Mouse (Mus musculus): ENCODE results near the gene Ablim1. TPM values are rescaled to one million over a fixed set of nuclear protein-coding genes. Genes with fewer than 3 reads are reported as not detected.

The Ablim1 gene
- polyA plus RNA-seq, 1 experiment from 2014 or later = 46.9 TPM

GRCm38 (mm10) chr19:57264296-57264947 lies 50.3 kb downstream of the Ablim1 start:
- ATAC-seq (ENCODE audit: insufficient number of reproducible peaks, insufficient read depth, low FRiP score, low read depth) = no peak
- 24% methylated on average over 15 of the region's 15 CpGs for WGBS
- peak overlapping the region; percentile 42 to 64 for H3K27ac ChIP-seq (replicated peaks in 1 of 2; ENCODE audit: control insufficient read depth in 1 of 2, insufficient read depth in 1 of 2, low read depth in 2 of 2, low read length in 2 of 2)

GRCm38 (mm10) chr19:57257801-57258200 lies 56.9 kb downstream of the Ablim1 start:
- no peak overlapping the region for H3K27ac ChIP-seq (replicated peaks in 1 of 2; ENCODE audit: control insufficient read depth in 1 of 2, insufficient read depth in 1 of 2, low read depth in 2 of 2, low read length in 2 of 2)
- no peak overlapping the region for H3K4me2 ChIP-seq (ENCODE audit: low read length)
- no peak for ATAC-seq (ENCODE audit: insufficient number of reproducible peaks, insufficient read depth, low FRiP score, low read depth)
- no peaks in the 10 kb centered on the region for H3K9me3 ChIP-seq (ENCODE audit: control insufficient read depth, low read length)
- no peaks in the 10 kb centered on the region for H3K36me3 ChIP-seq (ENCODE audit: control insufficient read depth, insufficient read depth, low read length)
- no peak overlapping the region for H3K9ac ChIP-seq (ENCODE audit: low read length)
- no peak overlapping the region for H3K4me3 ChIP-seq (ENCODE audit: control insufficient read depth in 1 of 2, insufficient read depth in 1 of 2, low read depth in 1 of 2, low read length in 2 of 2)
- no peaks in the 10 kb centered on the region for H3K27me3 ChIP-seq (ENCODE audit: control insufficient read depth, insufficient read depth, low read length)
- peaks cover 6 to 10% of the 10 kb centered on the region in 2 experiments; a peak in 3 of 4 replicates for H3K4me1 ChIP-seq (ENCODE audit: control insufficient read depth in 2 of 2, insufficient read depth in 2 of 2, low read length in 2 of 2)
- WGBS = 64% methylated on average over 12 of the region's 12 CpGs

More at GRCm38 (mm10) chr19:57264296-57264947, 50.3 kb downstream of the Ablim1 start:
- peak overlapping the region; percentile 8; the same call in 1 of the 2 replicates for H3K4me2 ChIP-seq (ENCODE audit: low read length)
- H3K27me3 ChIP-seq (ENCODE audit: control insufficient read depth, insufficient read depth, low read length) = no peaks in the 10 kb centered on the region
- no peaks in the 10 kb centered on the region for H3K9me3 ChIP-seq (ENCODE audit: control insufficient read depth, low read length)
- no peak overlapping the region for H3K4me3 ChIP-seq (ENCODE audit: control insufficient read depth in 1 of 2, insufficient read depth in 1 of 2, low read depth in 1 of 2, low read length in 2 of 2)
- no peak overlapping the region for H3K9ac ChIP-seq (ENCODE audit: low read length)
- peaks cover 8 to 19% of the 10 kb centered on the region in 2 experiments for H3K4me1 ChIP-seq (ENCODE audit: control insufficient read depth in 2 of 2, insufficient read depth in 2 of 2, low read length in 2 of 2)
- no peaks in the 10 kb centered on the region for H3K36me3 ChIP-seq (ENCODE audit: control insufficient read depth, insufficient read depth, low read length)

GRCm38 (mm10) chr19:57256666-57257065 lies 58.1 kb downstream of the Ablim1 start:
- no peak overlapping the region for H3K27ac ChIP-seq (replicated peaks in 1 of 2; ENCODE audit: control insufficient read depth in 1 of 2, insufficient read depth in 1 of 2, low read depth in 2 of 2, low read length in 2 of 2)
- no peak overlapping the region for H3K4me2 ChIP-seq (ENCODE audit: low read length)
- ATAC-seq (ENCODE audit: insufficient number of reproducible peaks, insufficient read depth, low FRiP score, low read depth) = no peak
- peaks cover 8 to 10% of the 10 kb centered on the region in 2 experiments for H3K4me1 ChIP-seq (ENCODE audit: control insufficient read depth in 2 of 2, insufficient read depth in 2 of 2, low read length in 2 of 2)
- H3K36me3 ChIP-seq (ENCODE audit: control insufficient read depth, insufficient read depth, low read length) = no peaks in the 10 kb centered on the region
- no peaks in the 10 kb centered on the region for H3K27me3 ChIP-seq (ENCODE audit: control insufficient read depth, insufficient read depth, low read length)
- H3K9ac ChIP-seq (ENCODE audit: low read length) = no peak overlapping the region
- WGBS = 48% methylated on average over 9 of the region's 9 CpGs
- H3K4me3 ChIP-seq (ENCODE audit: control insufficient read depth in 1 of 2, insufficient read depth in 1 of 2, low read depth in 1 of 2, low read length in 2 of 2) = no peak overlapping the region
- no peaks in the 10 kb centered on the region for H3K9me3 ChIP-seq (ENCODE audit: control insufficient read depth, low read length)

GRCm38 (mm10) chr19:57255157-57255556 lies 59.6 kb downstream of the Ablim1 start:
- Histone ChIP-seq H3K36me3 (ENCODE audit: control insufficient read depth, insufficient read depth, low read length) (no peaks in the 10 kb centered on the region), H3K27ac (replicated peaks in 1 of 2; ENCODE audit: control insufficient read depth in 1 of 2, insufficient read depth in 1 of 2, low read depth in 2 of 2, low read length in 2 of 2) (no peak overlapping the region), H3K4me3 (ENCODE audit: control insufficient read depth in 1 of 2, insufficient read depth in 1 of 2, low read depth in 1 of 2, low read length in 2 of 2) (no peak overlapping the region), H3K4me1 (ENCODE audit: control insufficient read depth in 2 of 2, insufficient read depth in 2 of 2, low read length in 2 of 2) (peaks cover 8 to 10% of the 10 kb centered on the region in 2 experiments), H3K4me2 (ENCODE audit: low read length) (no peak overlapping the region), H3K9ac (ENCODE audit: low read length) (no peak overlapping the region), H3K27me3 (ENCODE audit: control insufficient read depth, insufficient read depth, low read length) (no peaks in the 10 kb centered on the region), H3K9me3 (ENCODE audit: control insufficient read depth, low read length) (no peaks in the 10 kb centered on the region)
- WGBS = 68% methylated on average over 8 of the region's 8 CpGs
- peak; percentile 35; the same call in 1 of the 2 replicates for ATAC-seq (ENCODE audit: insufficient number of reproducible peaks, insufficient read depth, low FRiP score, low read depth)

GRCm38 (mm10) chr19:57252692-57253448 lies 61.8 kb downstream of the Ablim1 start:
- WGBS = 57% methylated on average over 9 of the region's 9 CpGs

GRCm38 (mm10) chr19:57248781-57249180 lies 65.9 kb downstream of the Ablim1 start:
- H3K4me3 ChIP-seq (ENCODE audit: control insufficient read depth in 1 of 2, insufficient read depth in 1 of 2, low read depth in 1 of 2, low read length in 2 of 2) = no peak overlapping the region
- no peak for ATAC-seq (ENCODE audit: insufficient number of reproducible peaks, insufficient read depth, low FRiP score, low read depth)
- H3K4me2 ChIP-seq (ENCODE audit: low read length) = no peak overlapping the region
- H3K4me1 ChIP-seq (ENCODE audit: control insufficient read depth in 2 of 2, insufficient read depth in 2 of 2, low read length in 2 of 2) = peaks cover 10 to 13% of the 10 kb centered on the region in 2 experiments
- 79% methylated on average over 5 of the region's 5 CpGs for WGBS
- H3K36me3 ChIP-seq (ENCODE audit: control insufficient read depth, insufficient read depth, low read length) = no peaks in the 10 kb centered on the region
- H3K9ac ChIP-seq (ENCODE audit: low read length) = no peak overlapping the region
- H3K27me3 ChIP-seq (ENCODE audit: control insufficient read depth, insufficient read depth, low read length) = no peaks in the 10 kb centered on the region
- H3K27ac ChIP-seq (replicated peaks in 1 of 2; ENCODE audit: control insufficient read depth in 1 of 2, insufficient read depth in 1 of 2, low read depth in 2 of 2, low read length in 2 of 2) = no peak overlapping the region
- H3K9me3 ChIP-seq (ENCODE audit: control insufficient read depth, low read length) = no peaks in the 10 kb centered on the region

More at GRCm38 (mm10) chr19:57252692-57253448, 61.8 kb downstream of the Ablim1 start:
- Histone ChIP-seq H3K4me3 (ENCODE audit: control insufficient read depth in 1 of 2, insufficient read depth in 1 of 2, low read depth in 1 of 2, low read length in 2 of 2) (no peak overlapping the region), H3K27ac (replicated peaks in 1 of 2; ENCODE audit: control insufficient read depth in 1 of 2, insufficient read depth in 1 of 2, low read depth in 2 of 2, low read length in 2 of 2) (no peak overlapping the region; a peak in 1 of 4 replicates), H3K36me3 (ENCODE audit: control insufficient read depth, insufficient read depth, low read length) (no peaks in the 10 kb centered on the region), H3K27me3 (ENCODE audit: control insufficient read depth, insufficient read depth, low read length) (no peaks in the 10 kb centered on the region), H3K9me3 (ENCODE audit: control insufficient read depth, low read length) (no peaks in the 10 kb centered on the region), H3K4me2 (ENCODE audit: low read length) (no peak overlapping the region), H3K9ac (ENCODE audit: low read length) (no peak overlapping the region), H3K4me1 (ENCODE audit: control insufficient read depth in 2 of 2, insufficient read depth in 2 of 2, low read length in 2 of 2) (peaks cover 8 to 10% of the 10 kb centered on the region in 2 experiments)
- ATAC-seq (ENCODE audit: insufficient number of reproducible peaks, insufficient read depth, low FRiP score, low read depth) = no peak

GRCm38 (mm10) chr19:57247221-57247620 lies 67.5 kb downstream of the Ablim1 start:
- Histone ChIP-seq H3K9ac (ENCODE audit: low read length) (no peak overlapping the region), H3K36me3 (ENCODE audit: control insufficient read depth, insufficient read depth, low read length) (no peaks in the 10 kb centered on the region), H3K4me2 (ENCODE audit: low read length) (no peak overlapping the region), H3K27ac (replicated peaks in 1 of 2; ENCODE audit: control insufficient read depth in 1 of 2, insufficient read depth in 1 of 2, low read depth in 2 of 2, low read length in 2 of 2) (no peak overlapping the region), H3K4me1 (ENCODE audit: control insufficient read depth in 2 of 2, insufficient read depth in 2 of 2, low read length in 2 of 2) (peaks cover 9 to 20% of the 10 kb centered on the region in 2 experiments), H3K9me3 (ENCODE audit: control insufficient read depth, low read length) (no peaks in the 10 kb centered on the region), H3K27me3 (ENCODE audit: control insufficient read depth, insufficient read depth, low read length) (no peaks in the 10 kb centered on the region), H3K4me3 (ENCODE audit: control insufficient read depth in 1 of 2, insufficient read depth in 1 of 2, low read depth in 1 of 2, low read length in 2 of 2) (no peak overlapping the region)
- no peak for ATAC-seq (ENCODE audit: insufficient number of reproducible peaks, insufficient read depth, low FRiP score, low read depth)
- 45% methylated on average over 8 of the region's 8 CpGs for WGBS
